Mouse (Mus musculus): ENCODE data around the gene Cdk2.

GRCm38 (mm10) chr10:128699006-128699405 lies 5.8 kb downstream of the Cdk2 start:
- TF ChIP-seq CTCF (IDR thresholded peaks at IDR 0.05; ENCODE audit: extremely low read depth, insufficient read depth, low read length) (no peak), POLR2A (IDR thresholded peaks at IDR 0.05; ENCODE audit: extremely low read depth, insufficient read depth, low read length) (no peak)

Data from cortical plate, adult 2 months (tissue).